Mouse (Mus musculus) heart, embryonic 14.5 days (tissue): ENCODE data around the gene Pou6f2. TPM values are rescaled to one million over a fixed set of nuclear protein-coding genes. Genes with fewer than 3 reads are reported as not detected.

ENCODE experiments used
- ATAC-seq: fragments of 200-750 bp; cut with Nextera tagmentation; 2 replicates; pipeline ENCODE4 v1.8.0; 2017; ENCODE audit warnings: low read depth, moderate TSS enrichment; ENCODE audit not compliant: insufficient number of reproducible peaks, insufficient read depth, low FRiP score
- H3K27ac ChIP-seq, 2 experiments: fragments of 200-500 bp in 1 of 2; fragments of 300-500 bp in 1 of 2; sonication (generic) in 1 of 2; replicated peaks in 1 of 2; 2 replicates each; pipeline ENCODE4 v1.5.1; 2012 to 2014; ENCODE audit warnings: low read depth in 2 of 2, low read length in 2 of 2, control low read depth in 1 of 2, mild to moderate bottlenecking in 1 of 2, mixed read lengths in 1 of 2; ENCODE audit not compliant: control insufficient read depth in 1 of 2, insufficient read depth in 1 of 2
- H3K27me3 ChIP-seq: fragments of 300-500 bp; sonication (generic); 2 replicates; pipeline ENCODE4 v1.6.1; 2014; ENCODE audit warnings: mild to moderate bottlenecking, low read length, control low read depth; ENCODE audit not compliant: control insufficient read depth, insufficient read depth
- H3K36me3 ChIP-seq: fragments of 300-500 bp; sonication (generic); 2 replicates; pipeline ENCODE4 v1.6.1; 2014; ENCODE audit warnings: mild to moderate bottlenecking, control low read depth, low read length, mixed read lengths; ENCODE audit not compliant: control insufficient read depth, insufficient read depth
- H3K4me1 ChIP-seq, 2 experiments: fragments of 200-500 bp in 1 of 2; fragments of 300-500 bp in 1 of 2; sonication (generic) in 1 of 2; 2 replicates each; pipeline ENCODE4 v1.6.1; 2012 to 2014; ENCODE audit warnings: low read length in 2 of 2, control low read depth in 1 of 2, mixed read lengths in 1 of 2; ENCODE audit not compliant: control insufficient read depth in 2 of 2, insufficient read depth in 2 of 2
- H3K4me2 ChIP-seq: fragments of 300-500 bp; sonication (generic); 2 replicates; pipeline ENCODE4 v1.6.1; 2014; ENCODE audit warnings: mild to moderate bottlenecking, low read length
- H3K4me3 ChIP-seq, 2 experiments: fragments of 200-500 bp in 1 of 2; fragments of 300-500 bp in 1 of 2; sonication (generic) in 1 of 2; 2 replicates each; pipeline ENCODE4 v1.5.1; 2012 to 2014; ENCODE audit warnings: low read length in 2 of 2, mild to moderate bottlenecking in 2 of 2, control low read depth in 1 of 2, low read depth in 1 of 2, moderate library complexity in 1 of 2; ENCODE audit not compliant: control insufficient read depth in 1 of 2, insufficient read depth in 1 of 2
- H3K9ac ChIP-seq: fragments of 300-500 bp; sonication (generic); 2 replicates; pipeline ENCODE4 v1.6.1; 2014; ENCODE audit warnings: mild to moderate bottlenecking, low read length
- H3K9me3 ChIP-seq: fragments of 300-500 bp; sonication (generic); 2 replicates; pipeline ENCODE4 v1.6.1; 2016; ENCODE audit warnings: low read length, control low read depth; ENCODE audit not compliant: control insufficient read depth
- WGBS: fragments of 180-500 bp; shearing (Covaris S2); extraction: QIAGEN DNeasy Blood & Tissue Kit; methylation state at CpG from one replicate; pipeline ENCODE4 v1.1.7; 2014; 5-methylcytosine and 5-hydroxymethylcytosine counted together
- polyA plus RNA-seq: library from polyadenylated mRNA; unstranded; fragments of >200 nt; fragmentation: Nextera tagmentation; extraction: Ambion mirVana; gene quantifications from 2 replicates; pipeline ENCODE4 v1.2.1, GENCODE M21; 2014

The Pou6f2 gene
- polyA plus RNA-seq, 1 experiment from 2014 or later: 0.73 TPM

DNA sequence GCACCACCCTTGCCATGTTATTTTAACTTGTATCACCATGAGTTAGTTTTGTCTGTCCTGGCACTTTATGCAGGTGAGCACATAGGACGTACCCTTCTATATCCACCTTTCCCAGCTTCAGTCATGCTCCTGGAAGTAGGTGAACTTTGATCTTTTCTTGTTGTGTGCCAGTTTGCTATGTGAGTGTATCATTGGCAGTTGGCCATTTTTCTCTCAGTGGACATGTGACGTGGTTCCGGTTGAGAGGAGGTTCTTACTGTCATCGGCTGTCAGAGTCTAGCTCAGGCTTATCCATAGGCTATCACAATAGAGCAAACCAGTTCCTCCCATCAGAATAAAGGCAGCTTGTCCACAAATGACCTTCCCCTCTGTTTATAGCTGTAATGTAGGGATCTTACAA, 63.5 kb downstream of the Pou6f2 start:
- Histone ChIP-seq H3K27ac (no peak overlapping the region), H3K9me3 (no peaks in the 10 kb centered on the region), H3K27me3 (no peaks in the 10 kb centered on the region), H3K9ac (no peak overlapping the region), H3K4me3 (no peak overlapping the region), H3K4me1 (no peaks in the 10 kb centered on the region), H3K4me2 (no peak overlapping the region), H3K36me3 (no peaks in the 10 kb centered on the region)
- WGBS: 71% methylated on average over 4 of the region's 4 CpGs
- ATAC-seq: no peak

DNA sequence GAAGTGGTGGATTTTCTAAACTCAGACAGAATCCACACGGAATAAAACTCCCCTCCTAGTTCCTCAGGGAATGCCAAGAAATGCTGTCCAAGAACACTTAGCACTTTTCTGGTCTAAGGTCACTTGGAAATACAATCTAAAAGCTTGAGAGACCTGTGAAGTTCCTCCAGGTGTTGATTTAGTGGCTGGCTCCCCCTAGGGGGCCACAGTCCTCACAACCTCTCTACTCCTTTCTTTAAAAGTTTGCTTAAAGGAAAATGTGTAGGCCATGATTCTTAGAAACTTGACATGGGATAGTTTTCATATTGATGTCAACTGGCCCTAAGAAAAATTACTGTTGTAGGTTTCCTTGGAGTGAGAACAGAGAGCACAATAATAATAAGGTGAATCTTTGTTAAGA, 64.9 kb downstream of the Pou6f2 start:
- no peak overlapping the region for H3K4me3 ChIP-seq

DNA sequence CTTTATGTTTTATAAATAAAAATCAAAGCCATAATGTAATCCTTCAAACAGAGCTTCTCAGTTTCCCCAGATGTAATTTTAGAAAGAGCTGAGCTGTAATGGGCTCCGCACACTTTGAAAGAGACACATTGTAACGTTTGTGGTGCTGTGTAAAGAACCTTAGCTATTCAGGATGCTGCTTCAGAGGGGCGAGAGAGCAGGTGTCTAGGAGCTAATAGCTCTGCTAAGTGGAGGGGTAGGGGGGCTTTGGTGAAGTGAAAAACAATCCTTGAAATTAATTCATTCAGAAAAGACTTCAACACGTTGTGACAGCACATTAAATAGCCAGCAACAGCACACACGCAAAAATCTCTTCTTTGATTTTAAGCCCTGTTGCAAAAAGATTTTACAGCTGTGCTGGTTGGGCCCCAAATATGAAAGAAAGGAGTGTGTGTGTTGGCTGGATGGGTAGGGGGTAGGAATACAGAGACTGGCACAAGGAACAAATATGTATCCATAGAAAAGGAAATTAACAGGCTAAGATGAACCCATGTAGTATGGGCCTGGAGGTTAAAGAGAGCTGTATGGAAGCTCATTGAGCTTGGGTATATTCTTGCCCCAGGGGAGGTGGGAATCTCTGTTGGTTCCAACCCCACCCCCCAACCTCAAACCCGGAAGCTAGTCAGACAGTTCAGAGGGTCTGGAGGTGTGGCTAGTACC, 73.4 kb downstream of the Pou6f2 start:
- no peak overlapping the region for H3K4me3 ChIP-seq
- ATAC-seq: no peak

More for the DNA sequence above, 64.9 kb downstream of the Pou6f2 start:
- H3K9ac ChIP-seq: no peak overlapping the region
- no peaks in the 10 kb centered on the region for H3K27me3 ChIP-seq
- H3K4me1 ChIP-seq: no peaks in the 10 kb centered on the region
- WGBS: 26% methylated on average over 1 of the region's 1 CpGs
- H3K9me3 ChIP-seq: no peaks in the 10 kb centered on the region
- no peaks in the 10 kb centered on the region for H3K36me3 ChIP-seq
- H3K27ac ChIP-seq: no peak overlapping the region
- no peak overlapping the region for H3K4me2 ChIP-seq
- ATAC-seq: no peak

DNA sequence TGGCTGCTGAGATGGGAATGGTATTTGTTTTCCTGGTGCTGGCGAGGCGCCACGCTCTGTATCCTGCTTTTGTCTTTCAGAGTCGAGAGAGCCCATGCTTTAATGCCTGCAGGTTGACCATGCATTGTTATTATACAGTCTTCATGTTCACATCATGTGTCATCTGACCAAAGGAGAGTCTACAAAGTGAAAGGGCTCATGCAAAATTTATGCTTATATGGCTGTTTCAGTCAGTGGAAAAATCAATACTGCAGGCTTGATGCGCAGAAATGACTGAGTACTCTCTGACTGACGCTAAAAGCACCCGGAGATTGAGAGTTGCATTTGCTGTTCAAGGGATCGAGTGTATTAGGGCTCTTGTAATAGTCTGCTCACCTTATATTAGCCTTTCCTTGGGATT, 74.1 kb downstream of the Pou6f2 start:
- H3K27me3 ChIP-seq: no peaks in the 10 kb centered on the region
- H3K36me3 ChIP-seq: no peaks in the 10 kb centered on the region
- H3K4me3 ChIP-seq: no peak overlapping the region
- H3K4me1 ChIP-seq: no peaks in the 10 kb centered on the region
- no peak for ATAC-seq
- 75% methylated on average over 8 of the region's 8 CpGs for WGBS
- no peak overlapping the region for H3K4me2 ChIP-seq
- H3K27ac ChIP-seq: no peak overlapping the region
- no peaks in the 10 kb centered on the region for H3K9me3 ChIP-seq
- no peak overlapping the region for H3K9ac ChIP-seq

More for the DNA sequence above, 73.4 kb downstream of the Pou6f2 start:
- no peaks in the 10 kb centered on the region for H3K36me3 ChIP-seq
- no peaks in the 10 kb centered on the region for H3K27me3 ChIP-seq
- 67% methylated on average over 6 of the region's 6 CpGs for WGBS
- no peaks in the 10 kb centered on the region for H3K4me1 ChIP-seq
- H3K4me2 ChIP-seq: no peak overlapping the region
- H3K9me3 ChIP-seq: no peaks in the 10 kb centered on the region
- H3K27ac ChIP-seq: no peak overlapping the region
- no peak overlapping the region for H3K9ac ChIP-seq

DNA sequence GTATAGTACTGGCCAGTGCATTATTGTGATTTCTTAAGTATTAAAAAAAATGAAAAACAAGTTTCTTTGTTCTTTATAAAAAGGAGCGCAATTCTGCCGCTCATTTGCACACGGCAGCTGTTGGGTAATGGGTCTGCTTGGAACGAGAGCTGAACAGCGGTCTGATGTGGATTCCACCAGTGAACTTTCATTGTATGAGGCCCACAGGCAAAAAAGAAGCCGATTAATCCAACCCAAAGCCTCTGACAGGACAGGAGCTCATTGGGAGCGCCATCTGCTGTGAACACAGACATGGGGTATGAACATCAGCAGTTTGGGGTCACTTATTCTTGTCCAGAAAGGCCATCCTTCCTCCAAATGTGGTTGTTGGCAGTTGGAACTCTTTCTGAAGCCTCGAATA, 84.9 kb downstream of the Pou6f2 start:
- WGBS: 81% methylated on average over 8 of the region's 8 CpGs

DNA sequence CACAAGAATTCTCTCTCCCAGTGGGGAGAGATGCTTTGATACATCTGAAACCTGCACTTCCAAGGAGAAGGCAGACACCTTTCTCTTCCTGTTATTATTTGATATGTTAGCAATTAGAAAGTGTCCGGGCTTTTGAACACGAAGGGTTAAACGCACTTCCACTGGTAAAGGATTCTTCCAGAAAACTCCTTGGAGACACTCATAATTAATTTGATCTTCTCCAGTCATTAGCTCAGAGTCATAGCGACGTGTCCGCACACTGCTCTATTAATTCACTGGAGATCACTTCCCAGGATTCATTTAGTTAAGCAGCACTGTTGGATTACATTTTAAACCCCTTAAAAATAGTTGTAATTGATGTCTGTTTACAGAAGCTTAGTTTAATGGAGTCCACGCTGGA, 88.5 kb downstream of the Pou6f2 start:
- WGBS: 81% methylated on average over 7 of the region's 7 CpGs

More for the DNA sequence above, 84.9 kb downstream of the Pou6f2 start:
- H3K27me3 ChIP-seq: no peaks in the 10 kb centered on the region
- H3K9ac ChIP-seq: no peak overlapping the region
- ATAC-seq: no peak
- H3K4me3 ChIP-seq: no peak overlapping the region
- H3K9me3 ChIP-seq: no peaks in the 10 kb centered on the region
- no peaks in the 10 kb centered on the region for H3K36me3 ChIP-seq
- no peak overlapping the region for H3K4me2 ChIP-seq
- H3K27ac ChIP-seq: no peak overlapping the region
- no peaks in the 10 kb centered on the region for H3K4me1 ChIP-seq

DNA sequence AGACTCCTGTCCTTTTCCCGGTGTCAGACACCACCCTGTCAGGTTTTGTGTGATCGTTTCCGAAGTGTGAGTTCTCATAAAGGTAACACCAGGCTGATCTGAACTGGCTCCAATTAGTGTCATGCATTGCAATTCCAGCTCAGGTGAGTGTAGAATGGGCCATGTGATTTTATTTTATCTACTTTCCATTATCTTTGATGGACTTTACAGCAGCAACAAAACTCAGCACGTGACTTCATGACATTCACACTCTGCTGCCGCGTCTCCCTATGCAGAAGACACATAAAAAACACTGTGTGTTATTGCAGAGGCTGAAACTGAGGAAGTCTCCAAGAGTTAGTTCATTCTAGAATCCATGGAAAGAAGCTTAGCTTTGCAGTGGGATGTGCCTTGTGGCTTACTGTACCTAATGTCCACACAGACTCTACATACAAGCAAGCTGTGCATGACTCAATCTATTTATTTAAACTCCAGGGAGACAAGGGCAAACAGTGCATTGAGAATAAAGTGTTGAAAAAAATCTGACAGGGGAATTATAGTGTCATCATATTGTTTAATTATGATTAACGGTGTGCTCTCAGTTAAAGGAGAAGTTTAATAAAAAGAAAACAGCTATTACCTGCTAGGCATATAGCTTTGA, 90.9 kb downstream of the Pou6f2 start:
- Histone ChIP-seq H3K9me3 (no peaks in the 10 kb centered on the region), H3K36me3 (no peaks in the 10 kb centered on the region), H3K27ac (no peak overlapping the region), H3K4me3 (no peak overlapping the region), H3K4me2 (no peak overlapping the region), H3K4me1 (no peaks in the 10 kb centered on the region), H3K27me3 (no peaks in the 10 kb centered on the region), H3K9ac (no peak overlapping the region)
- 77% methylated on average over 7 of the region's 7 CpGs for WGBS
- ATAC-seq: no peak

More for the DNA sequence above, 88.5 kb downstream of the Pou6f2 start:
- H3K9ac ChIP-seq: no peak overlapping the region
- no peaks in the 10 kb centered on the region for H3K27me3 ChIP-seq
- no peak overlapping the region for H3K4me3 ChIP-seq
- H3K27ac ChIP-seq: no peak overlapping the region
- no peaks in the 10 kb centered on the region for H3K9me3 ChIP-seq
- no peaks in the 10 kb centered on the region for H3K4me1 ChIP-seq
- no peak overlapping the region for H3K4me2 ChIP-seq
- ATAC-seq: no peak
- no peaks in the 10 kb centered on the region for H3K36me3 ChIP-seq
